Mouse (Mus musculus) layer of hippocampus, adult 8-10 months (tissue): ENCODE results near the gene Rab3ip. TPM values are rescaled to one million over a fixed set of nuclear protein-coding genes. Genes with fewer than 3 reads are reported as not detected.
A peak's percentile ranks its signal among the peaks of the same experiment; 100 is the strongest.

Experiments used
- DNase-seq, 2 experiments: peaks; one replicate each; pipeline ENCODE4 v3.0.0; 2022; ENCODE audit warnings: low spot score in 2 of 2
- total RNA-seq, 4 experiments: library from RNA; stranded (reverse); gene quantifications; 2 replicates each; pipeline ENCODE4 v1.2.4; 2022

The Rab3ip gene
- total RNA-seq, 4 experiments from 2014 or later = 47.1 to 62.3 (median 58.9) TPM

DNA sequence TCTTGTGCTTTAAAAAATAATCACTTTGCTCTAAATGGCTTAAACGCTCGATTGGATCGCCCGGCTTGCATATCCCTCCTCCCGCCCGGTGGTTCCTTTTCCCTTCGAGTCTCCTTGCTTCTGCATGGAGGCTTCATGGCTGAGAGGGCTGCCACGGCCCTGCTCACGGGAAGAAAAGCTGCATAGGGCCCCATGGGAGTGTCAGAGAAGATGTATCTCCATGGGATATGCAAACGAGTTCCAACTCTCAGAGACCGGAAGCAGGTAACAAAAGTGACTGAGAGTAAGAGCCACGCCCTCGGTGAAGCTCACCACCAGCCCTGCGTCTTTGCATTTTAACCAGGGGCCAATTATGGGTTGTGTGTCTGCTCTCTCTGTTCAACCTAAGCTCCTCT, 78.6 kb downstream of the Rab3ip start:
- no peak for DNase-seq

DNA sequence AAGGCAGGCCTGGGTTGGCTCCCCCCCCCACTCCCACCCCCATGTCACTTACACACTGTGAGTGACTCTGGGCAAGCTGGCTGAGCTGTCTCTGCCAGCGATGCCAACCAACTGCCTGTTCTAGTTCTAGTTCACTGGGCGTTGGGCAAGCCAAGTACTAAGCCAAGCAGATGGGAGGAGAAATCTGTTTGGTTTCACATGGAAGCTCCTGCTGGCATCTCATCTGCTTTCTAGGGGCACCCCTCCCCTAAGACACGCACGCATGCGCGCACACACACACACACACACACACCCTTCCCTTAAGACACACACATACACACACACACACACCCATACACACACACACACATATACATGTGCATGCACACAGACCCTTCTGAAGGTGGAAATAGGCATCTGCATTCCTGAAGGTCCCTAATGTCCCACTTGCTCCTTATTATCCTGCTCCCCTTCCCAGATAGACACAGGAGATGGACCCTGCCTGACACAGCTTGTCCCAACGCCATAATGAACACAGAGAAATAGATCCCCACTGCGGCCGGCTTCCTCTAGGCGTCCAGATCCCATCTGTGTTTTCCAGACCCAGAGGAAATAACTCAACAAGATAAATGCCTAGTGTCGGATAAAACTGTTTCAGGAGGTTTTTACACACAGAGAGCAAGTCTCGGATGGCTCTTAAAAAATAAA, 79.1 kb downstream of the Rab3ip start:
- peak; percentile 57 to 60 for DNase-seq

DNA sequence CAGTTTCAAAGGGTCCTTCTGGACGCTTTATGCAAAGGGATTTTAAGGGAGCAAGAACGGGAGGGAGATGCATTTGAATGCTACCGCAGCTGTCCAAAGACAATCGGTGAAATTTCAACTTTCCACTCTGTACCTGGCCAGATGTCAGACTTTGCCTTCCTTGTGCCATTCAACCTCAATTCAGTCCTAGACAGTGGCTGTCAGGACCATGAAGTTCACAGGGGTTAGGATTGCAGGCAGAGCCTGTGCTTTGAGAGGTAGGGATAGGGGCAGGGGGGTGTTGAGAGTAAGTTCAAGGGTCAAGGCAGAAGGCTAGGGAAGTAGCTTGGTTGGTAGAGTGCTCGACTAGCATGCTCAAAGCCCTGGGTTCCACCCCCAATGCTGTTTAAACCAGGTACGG, 79.8 kb downstream of the Rab3ip start:
- no peak for DNase-seq

Other genes starting within 250 kb of the Rab3ip start
- under 1 TPM in 2 of 4 experiments, not detected in 2; 0.14 to 0.47 TPM for gene Myrfl, start 53.9 kb downstream of the Rab3ip start, total RNA-seq
- not detected for gene Gm10271, start 21.8 kb upstream of the Rab3ip start, total RNA-seq
- gene Best3, start 35.5 kb upstream of the Rab3ip start, total RNA-seq = 1 to 10 TPM; 1.5 to 2.8 (median 2.5) TPM
- gene Lrrc10, start 94.6 kb upstream of the Rab3ip start, total RNA-seq = under 1 TPM in 1 of 4 experiments, not detected in 3; 0.23 TPM
- 100 to 1,000 TPM; 161 to 170 (median 162) TPM for gene Cct2, start 113.0 kb upstream of the Rab3ip start, total RNA-seq
- 10 to 100 TPM; 35.8 to 44.1 (median 40.8) TPM for gene Frs2, start 197.8 kb upstream of the Rab3ip start, total RNA-seq